Mouse (Mus musculus): ENCODE measurements around the gene Lst1. TPM values are rescaled to one million over a fixed set of nuclear protein-coding genes. Genes with fewer than 3 reads are reported as not detected.

Lst1 gene
- polyA plus RNA-seq, 1 experiment from 2014 or later = 7.3 TPM

DNA sequence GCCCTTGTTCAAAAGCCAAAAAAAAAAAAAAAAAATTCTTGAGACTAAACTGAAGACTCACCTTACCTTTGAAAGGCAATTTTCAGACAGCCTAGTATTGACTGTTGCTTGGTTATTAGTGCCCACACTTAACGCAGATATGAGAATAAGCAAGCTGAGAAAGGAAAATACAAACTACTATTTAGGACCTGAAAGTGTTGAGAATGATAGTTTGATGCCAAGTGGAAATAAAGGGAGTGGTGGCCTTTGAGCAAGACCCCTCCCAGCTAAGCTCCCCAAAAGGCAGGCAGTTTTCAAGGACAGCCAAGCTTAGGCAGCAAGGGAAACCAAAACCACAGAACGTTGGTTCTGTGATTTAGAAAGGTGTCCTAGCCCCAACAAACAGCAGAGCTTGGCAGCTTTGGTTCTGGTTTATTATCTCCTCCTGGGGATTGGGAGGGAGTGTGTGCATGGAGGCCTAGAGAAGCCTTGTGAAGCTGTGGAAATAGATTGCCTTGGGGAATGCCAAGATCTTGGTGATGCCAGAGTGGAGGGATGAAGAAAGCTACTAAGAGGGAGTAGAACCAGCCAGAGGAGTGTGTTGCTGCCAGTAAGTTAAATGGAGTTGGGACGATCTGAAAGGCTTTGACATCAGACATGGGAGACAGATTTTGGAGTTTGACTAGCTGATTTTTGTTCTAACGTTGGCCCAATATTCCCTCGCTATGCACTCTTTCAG, 40.2 kb downstream of the Lst1 start:
- H3K4me2 ChIP-seq (ENCODE audit: low read length) = no peak overlapping the region
- WGBS = 72% methylated on average over 5 of the region's 5 CpGs
- H3K27ac ChIP-seq (ENCODE audit: low read depth, low read length) = no peak overlapping the region
- H3K27me3 ChIP-seq (replicated peaks; ENCODE audit: control insufficient read depth, insufficient read depth, low read length) = no peaks in the 10 kb centered on the region
- H3K4me3 ChIP-seq (ENCODE audit: low read length) = no peak overlapping the region
- ATAC-seq = no peak
- H3K36me3 ChIP-seq (ENCODE audit: control insufficient read depth, insufficient read depth, low read length) = peaks cover 87% of the 10 kb centered on the region
- no peaks in the 10 kb centered on the region for H3K4me1 ChIP-seq (ENCODE audit: control insufficient read depth, insufficient read depth, low read depth, low read length)
- peaks cover 3% of the 10 kb centered on the region; the same call in 1 of the 2 replicates for H3K9me3 ChIP-seq (ENCODE audit: control insufficient read depth, low read length)
- H3K9ac ChIP-seq (ENCODE audit: low read depth, low read length) = no peak overlapping the region

DNA sequence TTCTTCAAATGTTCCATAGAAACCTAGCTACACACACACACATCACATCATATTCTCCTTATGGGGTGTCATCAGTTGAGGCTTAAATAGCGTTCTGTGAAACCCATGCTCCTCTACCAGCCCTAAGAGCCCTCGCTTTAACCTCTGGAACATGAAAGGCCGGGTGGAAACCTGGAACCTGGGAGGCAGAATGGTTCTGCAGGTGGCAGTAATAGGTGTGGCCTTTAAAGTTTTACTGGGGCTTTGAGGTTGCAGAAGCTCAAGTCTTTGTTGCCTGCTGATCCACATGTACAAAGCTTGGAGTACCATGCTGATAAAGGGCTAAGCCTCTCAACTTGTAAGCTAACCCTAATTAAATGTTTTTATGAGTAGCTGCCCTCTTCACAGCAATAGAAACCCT, 40.9 kb downstream of the Lst1 start:
- Histone ChIP-seq H3K4me1 (ENCODE audit: control insufficient read depth, insufficient read depth, low read depth, low read length) (no peaks in the 10 kb centered on the region), H3K27ac (ENCODE audit: low read depth, low read length) (no peak overlapping the region), H3K4me2 (ENCODE audit: low read length) (no peak overlapping the region), H3K9ac (ENCODE audit: low read depth, low read length) (no peak overlapping the region), H3K4me3 (ENCODE audit: low read length) (no peak overlapping the region), H3K36me3 (ENCODE audit: control insufficient read depth, insufficient read depth, low read length) (peaks cover 88% of the 10 kb centered on the region), H3K27me3 (replicated peaks; ENCODE audit: control insufficient read depth, insufficient read depth, low read length) (no peaks in the 10 kb centered on the region), H3K9me3 (ENCODE audit: control insufficient read depth, low read length) (peaks cover 3% of the 10 kb centered on the region; the same call in 1 of the 2 replicates)
- WGBS = 63% methylated on average over 3 of the region's 3 CpGs
- ATAC-seq = no peak

DNA sequence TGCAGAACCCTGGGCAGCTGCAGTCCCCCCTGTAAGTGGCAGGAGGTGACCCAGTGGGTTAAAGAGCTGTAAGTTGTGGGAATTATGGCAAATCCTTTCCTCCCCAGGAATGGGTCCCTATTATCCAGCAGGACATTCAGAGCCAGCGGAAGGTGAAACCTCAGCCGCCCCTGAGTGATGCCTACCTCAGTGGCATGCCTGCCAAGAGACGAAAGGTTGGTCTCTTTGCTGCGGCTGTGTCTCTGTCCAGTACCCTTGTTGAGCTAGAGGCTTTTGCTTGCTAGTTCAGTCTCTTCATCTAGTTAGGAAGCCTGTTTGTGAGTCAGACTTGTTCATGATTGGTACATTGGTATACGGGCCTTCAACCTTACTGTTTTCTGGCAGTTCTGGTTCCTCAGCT, 42.1 kb downstream of the Lst1 start:
- Histone ChIP-seq H3K4me3 (ENCODE audit: low read length) (no peak overlapping the region), H3K9ac (ENCODE audit: low read depth, low read length) (no peak overlapping the region)

DNA sequence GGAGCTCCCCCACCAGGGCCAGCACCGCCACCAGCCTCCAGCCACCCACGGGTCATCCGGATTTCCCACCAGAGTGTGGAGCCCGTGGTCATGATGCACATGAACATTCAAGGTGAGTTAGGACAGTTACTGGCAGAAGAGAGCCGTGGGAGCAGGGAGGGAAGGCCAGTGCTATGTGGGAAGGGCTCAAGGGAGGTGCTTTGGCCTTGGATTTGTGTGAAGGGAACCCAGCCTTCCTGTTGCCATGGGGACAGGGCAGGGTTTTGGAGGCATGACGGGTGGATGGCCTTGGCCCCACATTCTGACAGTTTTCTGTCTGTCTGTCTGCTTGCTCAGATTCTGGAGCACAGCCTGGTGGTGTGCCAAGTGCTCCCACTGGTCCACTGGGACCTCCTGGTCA, 46.3 kb downstream of the Lst1 start:
- H3K4me2 ChIP-seq (ENCODE audit: low read length) = no peak overlapping the region
- H3K36me3 ChIP-seq (ENCODE audit: control insufficient read depth, insufficient read depth, low read length) = peaks cover 76% of the 10 kb centered on the region
- H3K4me3 ChIP-seq (ENCODE audit: low read length) = no peak overlapping the region
- H3K9me3 ChIP-seq (ENCODE audit: control insufficient read depth, low read length) = peaks cover 3% of the 10 kb centered on the region; the same call in 1 of the 2 replicates
- 94% methylated on average over 6 of the region's 6 CpGs for WGBS
- no peaks in the 10 kb centered on the region for H3K27me3 ChIP-seq (replicated peaks; ENCODE audit: control insufficient read depth, insufficient read depth, low read length)
- H3K4me1 ChIP-seq (ENCODE audit: control insufficient read depth, insufficient read depth, low read depth, low read length) = peaks cover 8% of the 10 kb centered on the region
- no peak overlapping the region for H3K9ac ChIP-seq (ENCODE audit: low read depth, low read length)
- no peak overlapping the region for H3K27ac ChIP-seq (ENCODE audit: low read depth, low read length)
- ATAC-seq = no peak

More for the DNA sequence above, 42.1 kb downstream of the Lst1 start:
- Histone ChIP-seq H3K27ac (ENCODE audit: low read depth, low read length) (no peak overlapping the region), H3K9me3 (ENCODE audit: control insufficient read depth, low read length) (peaks cover 3% of the 10 kb centered on the region; the same call in 1 of the 2 replicates), H3K4me2 (ENCODE audit: low read length) (no peak overlapping the region), H3K4me1 (ENCODE audit: control insufficient read depth, insufficient read depth, low read depth, low read length) (no peaks in the 10 kb centered on the region), H3K27me3 (replicated peaks; ENCODE audit: control insufficient read depth, insufficient read depth, low read length) (no peaks in the 10 kb centered on the region), H3K36me3 (ENCODE audit: control insufficient read depth, insufficient read depth, low read length) (peaks cover 90% of the 10 kb centered on the region)
- WGBS = 90% methylated on average over 5 of the region's 5 CpGs
- no peak for ATAC-seq

DNA sequence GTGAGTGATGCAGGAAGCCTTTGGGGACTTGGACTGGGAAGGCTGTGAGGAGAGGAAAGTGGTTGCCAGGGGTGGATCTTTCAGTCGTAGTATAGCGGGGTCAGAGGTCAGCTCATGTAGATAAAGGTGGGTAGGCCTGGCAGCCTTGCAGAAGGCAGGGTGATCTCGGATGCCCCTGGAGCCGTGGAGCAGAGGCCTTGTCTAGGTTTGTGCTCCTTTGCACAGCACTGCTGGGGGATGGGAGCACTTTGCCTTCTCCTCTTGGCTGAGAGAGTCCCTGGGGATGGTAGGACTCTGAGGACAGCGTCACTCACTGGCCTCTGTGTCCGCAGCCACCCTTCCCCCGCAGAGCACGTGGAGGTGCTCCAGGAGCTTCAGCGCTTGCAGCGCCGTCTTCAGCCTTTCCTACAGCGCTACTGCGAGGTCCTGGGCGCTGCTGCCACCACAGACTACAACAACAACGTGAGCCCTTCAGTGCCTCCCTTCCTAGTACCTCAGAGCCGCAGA, 47.7 kb downstream of the Lst1 start:
- peaks cover 16% of the 10 kb centered on the region for H3K4me1 ChIP-seq (ENCODE audit: control insufficient read depth, insufficient read depth, low read depth, low read length)
- 75% methylated on average over 16 of the region's 16 CpGs for WGBS

DNA sequence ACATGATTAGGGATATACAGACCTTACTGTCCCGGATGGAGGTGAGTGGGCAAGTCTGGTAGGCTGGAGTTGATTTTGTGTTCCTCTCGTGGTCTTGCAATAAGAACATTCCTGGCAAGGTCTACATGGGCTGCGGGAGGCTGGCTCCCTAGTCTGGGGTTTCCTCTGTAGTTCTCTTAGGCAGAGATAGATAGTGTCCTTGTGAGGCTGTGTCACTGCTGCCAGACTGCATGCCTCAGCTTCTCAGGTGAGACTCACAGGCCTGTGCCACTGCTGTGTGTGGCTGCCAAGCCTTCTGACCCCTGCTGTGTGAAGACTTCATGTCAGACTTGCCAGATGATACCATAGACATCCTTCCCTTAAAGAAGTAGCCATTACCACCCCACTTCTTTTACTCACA, 49.0 kb downstream of the Lst1 start:
- Histone ChIP-seq H3K36me3 (ENCODE audit: control insufficient read depth, insufficient read depth, low read length) (peaks cover 49% of the 10 kb centered on the region), H3K4me3 (ENCODE audit: low read length) (no peak overlapping the region), H3K4me1 (ENCODE audit: control insufficient read depth, insufficient read depth, low read depth, low read length) (peaks cover 16% of the 10 kb centered on the region), H3K27me3 (replicated peaks; ENCODE audit: control insufficient read depth, insufficient read depth, low read length) (no peaks in the 10 kb centered on the region), H3K9me3 (ENCODE audit: control insufficient read depth, low read length) (peaks cover 3% of the 10 kb centered on the region; the same call in 1 of the 2 replicates), H3K27ac (ENCODE audit: low read depth, low read length) (no peak overlapping the region), H3K4me2 (ENCODE audit: low read length) (no peak overlapping the region), H3K9ac (ENCODE audit: low read depth, low read length) (no peak overlapping the region)
- WGBS = 86% methylated on average over 3 of the region's 3 CpGs
- ATAC-seq = no peak

More for the DNA sequence above, 47.7 kb downstream of the Lst1 start:
- no peak overlapping the region for H3K27ac ChIP-seq (ENCODE audit: low read depth, low read length)
- H3K27me3 ChIP-seq (replicated peaks; ENCODE audit: control insufficient read depth, insufficient read depth, low read length) = no peaks in the 10 kb centered on the region
- no peak overlapping the region for H3K4me3 ChIP-seq (ENCODE audit: low read length)
- peaks cover 3% of the 10 kb centered on the region; the same call in 1 of the 2 replicates for H3K9me3 ChIP-seq (ENCODE audit: control insufficient read depth, low read length)
- H3K4me2 ChIP-seq (ENCODE audit: low read length) = no peak overlapping the region
- no peak for ATAC-seq
- peaks cover 62% of the 10 kb centered on the region for H3K36me3 ChIP-seq (ENCODE audit: control insufficient read depth, insufficient read depth, low read length)
- no peak overlapping the region for H3K9ac ChIP-seq (ENCODE audit: low read depth, low read length)

DNA sequence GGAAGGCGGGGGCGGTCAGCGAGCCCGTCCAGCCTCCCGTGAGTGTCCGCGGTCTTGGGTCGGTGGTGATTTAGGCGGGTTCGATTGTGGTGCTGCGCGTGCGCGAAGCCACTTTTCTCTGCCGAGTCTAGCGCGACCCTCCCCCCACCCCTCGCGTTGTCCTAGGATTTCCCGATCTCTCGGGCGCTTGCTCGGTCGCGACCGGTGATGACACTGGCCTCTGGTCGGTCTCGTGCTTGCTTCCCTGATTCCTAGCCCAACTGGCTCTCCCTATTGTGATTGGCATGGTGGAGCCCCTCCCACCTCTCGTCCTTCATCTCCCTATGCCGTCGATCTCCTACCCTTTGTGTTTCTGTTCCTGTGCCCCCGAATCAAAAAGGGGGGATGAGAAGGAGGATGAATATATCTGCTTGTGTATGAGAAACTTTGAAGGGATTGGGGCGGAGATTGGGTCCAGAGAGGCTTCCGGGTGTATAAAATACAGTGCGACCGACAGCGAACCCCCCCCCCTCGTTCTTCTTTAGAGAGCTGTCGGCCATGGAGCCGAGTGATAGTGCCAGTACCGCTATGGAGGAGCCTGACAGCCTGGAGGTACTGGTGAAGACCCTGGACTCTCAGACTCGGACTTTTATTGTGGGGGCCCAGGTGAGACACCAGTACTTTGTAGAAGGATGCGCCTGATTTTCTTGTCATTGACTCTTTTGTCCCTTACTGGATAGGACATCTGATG, 52.5 kb downstream of the Lst1 start:
- peak overlapping the region; percentile 72 for H3K4me3 ChIP-seq (ENCODE audit: low read length)
- peaks cover 16% of the 10 kb centered on the region for H3K4me1 ChIP-seq (ENCODE audit: control insufficient read depth, insufficient read depth, low read depth, low read length)
- ATAC-seq = peak; percentile 62
- no peaks in the 10 kb centered on the region for H3K9me3 ChIP-seq (ENCODE audit: control insufficient read depth, low read length)
- peak overlapping the region; percentile 92 for H3K27ac ChIP-seq (ENCODE audit: low read depth, low read length)
- H3K36me3 ChIP-seq (ENCODE audit: control insufficient read depth, insufficient read depth, low read length) = peaks cover 15% of the 10 kb centered on the region
- H3K9ac ChIP-seq (ENCODE audit: low read depth, low read length) = peak overlapping the region; percentile 71
- peak overlapping the region; percentile 78 for H3K4me2 ChIP-seq (ENCODE audit: low read length)
- no peaks in the 10 kb centered on the region for H3K27me3 ChIP-seq (replicated peaks; ENCODE audit: control insufficient read depth, insufficient read depth, low read length)
- under 1% methylated on average over 42 of the region's 43 CpGs for WGBS

Data from hindbrain, embryonic 16.5 days (tissue).